Mouse (Mus musculus) CH12.LX (cell line): ENCODE measurements around the gene Bpifc. TPM values are rescaled to one million over a fixed set of nuclear protein-coding genes. Genes with fewer than 3 reads are reported as not detected.

Experiments
- BHLHE40 ChIP-seq: IDR thresholded peaks from 2 replicates; pipeline ENCODE4 v1.6.1; 2011; ENCODE audit warnings: mild to moderate bottlenecking, low read depth, low read length, improper control_type of control experiment
- CHD2 ChIP-seq: IDR thresholded peaks from 2 replicates; pipeline ENCODE4 v1.6.1; 2011; ENCODE audit warnings: low read length, improper control_type of control experiment
- HCFC1 ChIP-seq: IDR thresholded peaks from 2 replicates; pipeline ENCODE4 v1.6.1; 2012; ENCODE audit warnings: low read depth, mild to moderate bottlenecking, inconsistent platforms, low read length, improper control_type of control experiment
- JUN ChIP-seq: IDR thresholded peaks from 2 replicates; pipeline ENCODE4 v1.6.1; 2011; ENCODE audit warnings: low read depth, mild to moderate bottlenecking, low read length, improper control_type of control experiment, moderate library complexity; ENCODE audit not compliant: insufficient read depth
- MEF2A ChIP-seq: IDR thresholded peaks from 2 replicates; pipeline ENCODE4 v1.6.1; 2014; ENCODE audit warnings: low read depth, mild to moderate bottlenecking, inconsistent platforms, low read length, improper control_type of control experiment, borderline replicate concordance
- PAX5 ChIP-seq: IDR thresholded peaks from 2 replicates; pipeline ENCODE4 v1.6.1; 2012; ENCODE audit warnings: low read length, inconsistent platforms, mixed read lengths
- RCOR1 ChIP-seq: conservative IDR thresholded peaks from 2 replicates; pipeline ENCODE4 v1.6.1; 2012; ENCODE audit warnings: low read depth, mild to moderate bottlenecking, inconsistent platforms, low read length, improper control_type of control experiment
- SMC3 ChIP-seq: IDR thresholded peaks from 2 replicates; pipeline ENCODE4 v1.6.1; 2011; ENCODE audit warnings: low read depth, low read length, improper control_type of control experiment
- TCF12 ChIP-seq: IDR thresholded peaks from 2 replicates; pipeline ENCODE4 v1.6.1; 2014; ENCODE audit warnings: low read depth, mild to moderate bottlenecking, inconsistent platforms, low read length, improper control_type of control experiment
- UBTF ChIP-seq: IDR thresholded peaks from 2 replicates; pipeline ENCODE4 v1.6.1; 2012; ENCODE audit warnings: low read depth, mild to moderate bottlenecking, inconsistent platforms, low read length, improper control_type of control experiment, moderate library complexity
- ZC3H11A ChIP-seq: IDR thresholded peaks from 2 replicates; pipeline ENCODE4 v1.6.1; 2012; ENCODE audit warnings: low read depth, mild to moderate bottlenecking, inconsistent platforms, low read length, improper control_type of control experiment
- polyA plus RNA-seq: library from polyadenylated mRNA; unstranded; fragments of >175 nt; gene quantifications from 2 replicates; pipeline ENCODE4 v1.2.1, GENCODE M21; 2012; ENCODE audit warnings: low read depth; ENCODE audit not compliant: insufficient read length
- total RNA-seq, 2 experiments: library from RNA; depleted of rRNA; stranded (reverse); fragments of 300-350 nt in 1 of 2; fragments of >200 nt in 1 of 2; gene quantifications; 2 replicates each; pipeline ENCODE4 v1.2.3; 2012 to 2014

Bpifc gene
- total and polyA plus RNA-seq, 3 experiments: not detected

GRCm38 (mm10) chr10:85916498-85917309, 95.0 kb downstream of the Bpifc start, which contains the start of gene Prdm4 (continued):
- TF ChIP-seq ZC3H11A (no peak), MEF2A (peak; percentile 74; the same call in 1 of the 2 replicates), UBTF (no peak; the same call in 1 of the 2 replicates), PAX5 (no peak), CHD2 (peak; percentile 66; the same call in 1 of the 2 replicates), TCF12 (peak; percentile 41), BHLHE40 (peak; percentile 94), JUN (no peak), RCOR1 (no peak), SMC3 (no peak), HCFC1 (peak; percentile 86)

Other genes with a start within 250 kb of the Bpifc start
- 65.0 and 70.7 TPM in 2 replicates for gene Pwp1, start 182.4 kb downstream of the Bpifc start, total RNA-seq (2012; rRNA removed)
- gene Pwp1, start 182.4 kb downstream of the Bpifc start, total RNA-seq (2014; rRNA removed): 118 and 125 TPM in 2 replicates
- gene Pwp1, start 182.4 kb downstream of the Bpifc start, polyA plus RNA-seq: 90.4 and 97.1 TPM in 2 replicates
- gene Prdm4, start 94.8 kb downstream of the Bpifc start, total RNA-seq (2012; rRNA removed): 19.0 and 21.1 TPM in 2 replicates
- gene Prdm4, start 94.8 kb downstream of the Bpifc start, total RNA-seq (2014; rRNA removed): 23.0 and 23.2 TPM in 2 replicates
- 26.5 and 27.9 TPM in 2 replicates for gene Prdm4, start 94.8 kb downstream of the Bpifc start, polyA plus RNA-seq
- 0.13 TPM in 1 of 2 replicates, not detected in the other for gene Ascl4, start 84.2 kb downstream of the Bpifc start, total RNA-seq (2012; rRNA removed)
- gene Ascl4, start 84.2 kb downstream of the Bpifc start, total RNA-seq (2014; rRNA removed): not detected in 2 replicates
- 0.11 TPM in 1 of 2 replicates, not detected in the other for gene Ascl4, start 84.2 kb downstream of the Bpifc start, polyA plus RNA-seq
- gene Rtcb, start 54.1 kb downstream of the Bpifc start, total RNA-seq (2012; rRNA removed): 192 and 217 TPM in 2 replicates
- 225 and 249 TPM in 2 replicates for gene Rtcb, start 54.1 kb downstream of the Bpifc start, total RNA-seq (2014; rRNA removed)
- 239 and 253 TPM in 2 replicates for gene Rtcb, start 54.1 kb downstream of the Bpifc start, polyA plus RNA-seq
- gene Fbxo7, start 10.1 kb upstream of the Bpifc start, total RNA-seq (2012; rRNA removed): 11.4 and 13.1 TPM in 2 replicates
- 16.6 and 18.3 TPM in 2 replicates for gene Fbxo7, start 10.1 kb upstream of the Bpifc start, total RNA-seq (2014; rRNA removed)
- 18.7 and 21.7 TPM in 2 replicates for gene Fbxo7, start 10.1 kb upstream of the Bpifc start, polyA plus RNA-seq